Mouse (Mus musculus) heart, postnatal 0 days (tissue): ENCODE measurements around the gene Mknk1. TPM values are rescaled to one million over a fixed set of nuclear protein-coding genes. Genes with fewer than 3 reads are reported as not detected.

Experiments used
- ATAC-seq: fragments of 200-750 bp; cut with Nextera tagmentation; 2 replicates; pipeline ENCODE4 v1.8.0; 2017; ENCODE audit warnings: low read depth, moderate number of reproducible peaks, moderate library complexity; ENCODE audit not compliant: insufficient read depth
- DNase-seq: peaks from one replicate; pipeline ENCODE4 v3.0.0-alpha.2; 2016; ENCODE audit warnings: low spot score
- H3K27ac ChIP-seq: fragments of 300-500 bp; sonication (generic); 2 replicates; pipeline ENCODE4 v1.5.1; 2014; ENCODE audit warnings: low read depth, mild to moderate bottlenecking
- H3K27me3 ChIP-seq: fragments of 300-500 bp; sonication (generic); 2 replicates; pipeline ENCODE4 v1.6.1; 2014; ENCODE audit warnings: low read length, mixed read lengths; ENCODE audit not compliant: control insufficient read depth, insufficient read depth
- H3K36me3 ChIP-seq: fragments of 300-500 bp; sonication (generic); replicated peaks from 2 replicates; pipeline ENCODE4 v1.6.1; 2014; ENCODE audit warnings: low read length, mixed read lengths; ENCODE audit not compliant: control insufficient read depth, insufficient read depth
- H3K4me1 ChIP-seq: fragments of 300-500 bp; sonication (generic); 2 replicates; pipeline ENCODE4 v1.6.1; 2014; ENCODE audit warnings: antibody characterized with exemption; ENCODE audit not compliant: control insufficient read depth, insufficient read depth
- H3K4me2 ChIP-seq: fragments of 300-500 bp; sonication (generic); 2 replicates; pipeline ENCODE4 v1.6.1; 2014; ENCODE audit warnings: low read depth, mild to moderate bottlenecking, low read length, moderate library complexity
- H3K4me3 ChIP-seq: fragments of 300-500 bp; sonication (generic); 2 replicates; pipeline ENCODE4 v1.5.1; 2014; ENCODE audit warnings: low read depth, low read length
- H3K9ac ChIP-seq: fragments of 300-500 bp; sonication (generic); replicated peaks from 2 replicates; pipeline ENCODE4 v1.6.1; 2014; ENCODE audit warnings: low read depth, low read length, mixed read lengths
- H3K9me3 ChIP-seq: fragments of 300-500 bp; sonication (generic); replicated peaks from 2 replicates; pipeline ENCODE4 v1.6.1; 2016; ENCODE audit warnings: low read length; ENCODE audit not compliant: control insufficient read depth
- CTCF ChIP-seq: IDR thresholded peaks from 2 replicates; pipeline ENCODE4 v1.5.1; 2016; ENCODE audit warnings: antibody characterized with exemption, control low read depth, low read depth
- EP300 ChIP-seq: IDR thresholded peaks from 2 replicates; pipeline ENCODE4 v1.6.1; 2016; ENCODE audit warnings: antibody characterized with exemption, low read depth
- WGBS: fragments of 180-500 bp; shearing (Covaris S2); extraction: QIAGEN DNeasy Blood & Tissue Kit; methylation state at CpG from one replicate; pipeline ENCODE4 v1.1.7; 2014; 5-methylcytosine and 5-hydroxymethylcytosine counted together
- polyA plus RNA-seq: library from polyadenylated mRNA; unstranded; fragments of >200 nt; fragmentation: Nextera tagmentation; extraction: Ambion mirVana; gene quantifications from 2 replicates; pipeline ENCODE4 v1.2.1, GENCODE M21; 2015
- total RNA-seq: library from RNA; depleted of rRNA; stranded (reverse); fragments of >200 nt; gene quantifications from 2 replicates; pipeline ENCODE4 v1.2.3, GENCODE M21; 2014; ENCODE audit warnings: low replicate concordance

The Mknk1 gene
- total and polyA plus RNA-seq, 2 experiments from 2014 or later, result 15.4 to 15.5 TPM

- no peaks in the 10 kb centered on the region for H3K9me3 ChIP-seq
- peaks cover 18% of the 10 kb centered on the region; the same call in 1 of the 2 replicates for H3K36me3 ChIP-seq
- peak; percentile 51 for ATAC-seq
- peaks cover 19% of the 10 kb centered on the region for H3K4me1 ChIP-seq
- DNase-seq, result peak; percentile 46
- no peak overlapping the region for H3K4me3 ChIP-seq
- no peak overlapping the region for H3K4me2 ChIP-seq
- H3K27me3 ChIP-seq, result no peaks in the 10 kb centered on the region
- 23% methylated on average over 2 of the region's 2 CpGs for whole genome bisulfite sequencing
- TF ChIP-seq CTCF, result no peak
- no peak for TF ChIP-seq EP300
- H3K27ac ChIP-seq, result no peak overlapping the region
- no peak overlapping the region for H3K9ac ChIP-seq
Observed at GRCm38 (mm10) chr4:115846656-115847055, 7.7 kb downstream of the Mknk1 start.

GRCm38 (mm10) chr4:115847377-115847776 lies 8.4 kb downstream of the Mknk1 start:
- no peaks in the 10 kb centered on the region for H3K9me3 ChIP-seq
- peaks cover 18% of the 10 kb centered on the region; the same call in 1 of the 2 replicates for H3K36me3 ChIP-seq
- H3K9ac ChIP-seq, result no peak overlapping the region
- H3K4me1 ChIP-seq, result peaks cover 19% of the 10 kb centered on the region
- no peak overlapping the region for H3K27ac ChIP-seq
- peak; percentile 29 for DNase-seq
- H3K27me3 ChIP-seq, result no peaks in the 10 kb centered on the region
- ATAC-seq, result no peak
- H3K4me2 ChIP-seq, result no peak overlapping the region
- H3K4me3 ChIP-seq, result no peak overlapping the region
- 27% methylated on average over 5 of the region's 5 CpGs for WGBS
- TF ChIP-seq CTCF, result no peak

DNA sequence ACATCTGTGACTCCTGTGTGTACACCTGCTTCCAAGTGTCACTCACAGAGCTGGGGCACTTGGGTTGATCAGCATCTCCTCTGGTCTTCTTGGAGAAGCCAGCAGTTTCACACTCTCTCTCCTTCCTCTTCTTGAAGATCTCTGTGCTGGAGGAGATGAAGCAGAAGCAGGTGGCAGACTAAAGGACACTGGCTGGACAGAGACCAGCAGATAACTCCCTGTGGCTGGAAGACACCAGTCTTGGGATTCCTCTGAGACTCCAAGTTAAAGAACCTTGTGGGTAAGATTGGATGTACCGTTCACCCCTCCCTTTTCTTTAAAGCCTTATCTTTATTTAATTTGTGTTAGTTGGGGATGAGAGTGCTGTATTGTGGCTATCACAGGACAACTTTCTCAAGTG lies 9.1 kb downstream of the Mknk1 start:
- Histone ChIP-seq H3K4me2 (no peak overlapping the region), H3K9ac (no peak overlapping the region), H3K4me1 (peaks cover 19% of the 10 kb centered on the region), H3K27ac (no peak overlapping the region), H3K36me3 (peaks cover 18% of the 10 kb centered on the region; the same call in 1 of the 2 replicates), H3K4me3 (no peak overlapping the region), H3K27me3 (no peaks in the 10 kb centered on the region), H3K9me3 (no peaks in the 10 kb centered on the region)
- TF ChIP-seq CTCF (no peak), EP300 (no peak)
- ATAC-seq, result no peak
- no peak for DNase-seq
- 59% methylated on average over 1 of the region's 1 CpGs for WGBS

- no peak overlapping the region for H3K4me3 ChIP-seq
- no peak overlapping the region for H3K4me2 ChIP-seq
- H3K4me1 ChIP-seq, result peaks cover 19% of the 10 kb centered on the region
- DNase-seq (no peak), ATAC-seq (peak; percentile 24; the same call in 1 of the 2 replicates)
- peaks cover 18% of the 10 kb centered on the region; the same call in 1 of the 2 replicates for H3K36me3 ChIP-seq
- TF ChIP-seq CTCF (no peak), EP300 (no peak)
- no peaks in the 10 kb centered on the region for H3K27me3 ChIP-seq
- no peaks in the 10 kb centered on the region for H3K9me3 ChIP-seq
- 30% methylated on average over 8 of the region's 8 CpGs for WGBS
- H3K27ac ChIP-seq, result no peak overlapping the region
- no peak overlapping the region for H3K9ac ChIP-seq
Observed at GRCm38 (mm10) chr4:115848990-115849677, 10.1 kb downstream of the Mknk1 start.

DNA sequence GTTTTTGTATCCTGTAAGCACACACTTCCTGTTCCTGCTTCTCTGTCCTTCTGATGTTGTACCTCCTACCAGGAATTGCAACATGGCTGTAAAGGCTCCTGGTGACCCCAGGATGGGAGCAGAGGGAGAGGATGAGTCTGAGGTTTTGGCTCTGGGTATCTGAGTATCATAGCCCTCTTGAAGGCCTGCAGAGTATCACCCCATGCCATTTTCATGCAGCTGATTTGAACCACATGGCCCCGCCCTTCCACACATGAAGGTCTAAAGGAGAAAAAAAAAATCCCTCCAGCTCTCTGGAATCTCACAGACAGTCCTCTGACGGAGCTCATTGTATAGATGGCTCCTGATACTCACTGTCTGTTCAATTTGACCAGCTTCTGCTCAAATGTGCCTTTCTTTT lies 11.1 kb downstream of the Mknk1 start:
- TF ChIP-seq EP300 (no peak), CTCF (no peak)
- H3K4me2 ChIP-seq, result no peak overlapping the region
- DNase-seq (no peak), ATAC-seq (no peak)
- H3K4me3 ChIP-seq, result no peak overlapping the region
- H3K36me3 ChIP-seq, result peaks cover 18% of the 10 kb centered on the region; the same call in 1 of the 2 replicates
- no peaks in the 10 kb centered on the region for H3K9me3 ChIP-seq
- no peak overlapping the region for H3K9ac ChIP-seq
- WGBS, result 84% methylated on average over 2 of the region's 2 CpGs
- no peaks in the 10 kb centered on the region for H3K27me3 ChIP-seq
- H3K4me1 ChIP-seq, result peaks cover 19% of the 10 kb centered on the region
- H3K27ac ChIP-seq, result no peak overlapping the region

- no peak for TF ChIP-seq EP300
- TF ChIP-seq CTCF, result no peak
- WGBS, result 68% methylated on average over 2 of the region's 2 CpGs
- Histone ChIP-seq H3K36me3 (peaks cover 18% of the 10 kb centered on the region; the same call in 1 of the 2 replicates), H3K27ac (no peak overlapping the region), H3K4me1 (peaks cover 19% of the 10 kb centered on the region), H3K4me2 (no peak overlapping the region), H3K27me3 (no peaks in the 10 kb centered on the region), H3K9ac (no peak overlapping the region), H3K4me3 (no peak overlapping the region), H3K9me3 (no peaks in the 10 kb centered on the region)
- ATAC-seq (no peak), DNase-seq (no peak)
Observed at GRCm38 (mm10) chr4:115850631-115851030, 11.6 kb downstream of the Mknk1 start.
